Mouse (Mus musculus): ENCODE data around the gene Slc26a3. TPM values are rescaled to one million over a fixed set of nuclear protein-coding genes. Genes with fewer than 3 reads are reported as not detected.

Gene Slc26a3
- polyA plus RNA-seq (2015; fragmentation: Nextera tagmentation; extraction: Ambion mirVana) = 12.5 and 13.4 TPM in 2 replicates

- no peaks in the 10 kb centered on the region for H3K9me3 ChIP-seq
- no peak within 1 kb of the TSS for H3K4me3 ChIP-seq (replicated peaks)
- H3K27ac ChIP-seq = no peak within 1 kb of the TSS
- H3K36me3 ChIP-seq = no peaks in the 10 kb centered on the region
- no peak within 1 kb of the TSS for H3K4me2 ChIP-seq (replicated peaks)
- WGBS = 76% methylated on average over 3 of the region's 3 CpGs
- no peaks in the 10 kb centered on the region for H3K27me3 ChIP-seq (replicated peaks)
- no peak for ATAC-seq
- no peaks in the 10 kb centered on the region for H3K4me1 ChIP-seq (replicated peaks)
- H3K9ac ChIP-seq = no peak within 1 kb of the TSS
These were observed at the start of gene Slc26a3 for GRCm38 (mm10) chr12:31390571-31390970. Slc26a3 (plus strand) TSS chr12:31390871.

GRCm38 (mm10) chr12:31350191-31350943 is 40.3 kb upstream of the Slc26a3 start:
- Histone ChIP-seq H3K9me3 (no peaks in the 10 kb centered on the region), H3K4me1 (replicated peaks) (peaks cover 3% of the 10 kb centered on the region; the same call in 1 of the 2 replicates), H3K4me2 (replicated peaks) (peak overlapping the region; percentile 73), H3K4me3 (replicated peaks) (peak overlapping the region; percentile 94), H3K27ac (peak overlapping the region; percentile 80), H3K36me3 (peaks cover 11% of the 10 kb centered on the region; the same call in 1 of the 2 replicates), H3K27me3 (replicated peaks) (no peaks in the 10 kb centered on the region), H3K9ac (peak overlapping the region; percentile 93)
- ATAC-seq = no peak
- WGBS = 23% methylated on average over 15 of the region's 15 CpGs

- Histone ChIP-seq H3K4me2 (replicated peaks) (peak within 1 kb of the TSS; percentile 73), H3K27me3 (replicated peaks) (no peaks in the 10 kb centered on the region), H3K4me1 (replicated peaks) (peaks cover 3% of the 10 kb centered on the region; the same call in 1 of the 2 replicates), H3K9me3 (no peaks in the 10 kb centered on the region), H3K4me3 (replicated peaks) (peak within 1 kb of the TSS; percentile 94), H3K9ac (peak within 1 kb of the TSS; percentile 93), H3K27ac (peak within 1 kb of the TSS; percentile 80), H3K36me3 (peaks cover 11% of the 10 kb centered on the region; the same call in 1 of the 2 replicates)
- 4% methylated on average over 66 of the region's 66 CpGs for WGBS
- ATAC-seq = peak; percentile 99
These were observed 39.4 kb upstream of the Slc26a3 start, which contains the start of gene Dld for GRCm38 (mm10) chr12:31350944-31351928. Dld (minus strand) TSS chr12:31351453.

- Histone ChIP-seq H3K4me2 (replicated peaks) (no peak overlapping the region), H3K9me3 (no peaks in the 10 kb centered on the region), H3K36me3 (no peaks in the 10 kb centered on the region), H3K4me1 (replicated peaks) (no peaks in the 10 kb centered on the region), H3K27me3 (replicated peaks) (no peaks in the 10 kb centered on the region), H3K9ac (no peak overlapping the region), H3K27ac (no peak overlapping the region), H3K4me3 (replicated peaks) (no peak overlapping the region)
- WGBS = 55% methylated on average over 3 of the region's 3 CpGs
- ATAC-seq = no peak
These were observed 24.2 kb upstream of the Slc26a3 start for GRCm38 (mm10) chr12:31366428-31366827.

- Histone ChIP-seq H3K27ac (no peak overlapping the region), H3K4me3 (replicated peaks) (no peak overlapping the region), H3K36me3 (no peaks in the 10 kb centered on the region), H3K4me2 (replicated peaks) (no peak overlapping the region), H3K27me3 (replicated peaks) (no peaks in the 10 kb centered on the region), H3K9me3 (no peaks in the 10 kb centered on the region), H3K9ac (no peak overlapping the region), H3K4me1 (replicated peaks) (no peaks in the 10 kb centered on the region)
- no peak for ATAC-seq
- 87% methylated on average over 5 of the region's 5 CpGs for WGBS
These were observed 22.9 kb upstream of the Slc26a3 start for GRCm38 (mm10) chr12:31367721-31368120.

- Histone ChIP-seq H3K9ac (no peak overlapping the region), H3K4me2 (replicated peaks) (no peak overlapping the region), H3K9me3 (no peaks in the 10 kb centered on the region), H3K4me3 (replicated peaks) (no peak overlapping the region), H3K36me3 (no peaks in the 10 kb centered on the region), H3K27ac (no peak overlapping the region), H3K27me3 (replicated peaks) (no peaks in the 10 kb centered on the region), H3K4me1 (replicated peaks) (no peaks in the 10 kb centered on the region)
- 77% methylated on average over 1 of the region's 1 CpGs for WGBS
- no peak for ATAC-seq
These were observed 21.6 kb upstream of the Slc26a3 start for GRCm38 (mm10) chr12:31369118-31369517.

GRCm38 (mm10) chr12:31369656-31370055 is 21.0 kb upstream of the Slc26a3 start:
- H3K27me3 ChIP-seq (replicated peaks) = no peaks in the 10 kb centered on the region
- no peak overlapping the region for H3K9ac ChIP-seq
- ATAC-seq = no peak
- WGBS = 76% methylated on average over 7 of the region's 7 CpGs
- no peaks in the 10 kb centered on the region for H3K9me3 ChIP-seq
- H3K4me3 ChIP-seq (replicated peaks) = no peak overlapping the region
- no peaks in the 10 kb centered on the region for H3K4me1 ChIP-seq (replicated peaks)
- no peak overlapping the region for H3K4me2 ChIP-seq (replicated peaks)
- no peaks in the 10 kb centered on the region for H3K36me3 ChIP-seq
- H3K27ac ChIP-seq = no peak overlapping the region

GRCm38 (mm10) chr12:31374603-31375282 is 15.9 kb upstream of the Slc26a3 start:
- no peaks in the 10 kb centered on the region for H3K9me3 ChIP-seq
- 39% methylated on average over 9 of the region's 9 CpGs for WGBS
- no peaks in the 10 kb centered on the region for H3K27me3 ChIP-seq (replicated peaks)
- H3K36me3 ChIP-seq = no peaks in the 10 kb centered on the region
- ATAC-seq = peak; percentile 75
- H3K4me2 ChIP-seq (replicated peaks) = 0 out of 2 replicates have a peak overlapping the region, but pooled peaks have one; percentile 22
- H3K4me3 ChIP-seq (replicated peaks) = no peak overlapping the region
- H3K27ac ChIP-seq = no peak overlapping the region
- H3K9ac ChIP-seq = no peak overlapping the region
- no peaks in the 10 kb centered on the region for H3K4me1 ChIP-seq (replicated peaks)

- Histone ChIP-seq H3K4me1 (replicated peaks) (no peaks in the 10 kb centered on the region), H3K36me3 (no peaks in the 10 kb centered on the region), H3K9me3 (no peaks in the 10 kb centered on the region), H3K4me3 (replicated peaks) (no peak overlapping the region), H3K27me3 (replicated peaks) (no peaks in the 10 kb centered on the region), H3K4me2 (replicated peaks) (peak overlapping the region; percentile 53; the same call in 1 of the 2 replicates), H3K27ac (no peak overlapping the region), H3K9ac (no peak overlapping the region)
- 71% methylated on average over 4 of the region's 4 CpGs for WGBS
- no peak for ATAC-seq
These were observed 15.4 kb upstream of the Slc26a3 start for GRCm38 (mm10) chr12:31375283-31375615.

GRCm38 (mm10) chr12:31376326-31376950 is 14.2 kb upstream of the Slc26a3 start:
- Histone ChIP-seq H3K4me2 (replicated peaks) (peak overlapping the region; percentile 53), H3K27ac (no peak overlapping the region), H3K9me3 (no peaks in the 10 kb centered on the region), H3K4me3 (replicated peaks) (peak overlapping the region; percentile 12; the same call in 1 of the 2 replicates), H3K9ac (no peak overlapping the region), H3K27me3 (replicated peaks) (no peaks in the 10 kb centered on the region), H3K4me1 (replicated peaks) (no peaks in the 10 kb centered on the region; the same call in 1 of the 2 replicates), H3K36me3 (no peaks in the 10 kb centered on the region)
- WGBS = 7% methylated on average over 13 of the region's 13 CpGs
- ATAC-seq = peak; percentile 39

- 78% methylated on average over 11 of the region's 11 CpGs for WGBS
- H3K4me1 ChIP-seq (replicated peaks) = no peaks in the 10 kb centered on the region; the same call in 1 of the 2 replicates
- H3K4me3 ChIP-seq (replicated peaks) = no peak overlapping the region
These were observed 13.4 kb upstream of the Slc26a3 start for GRCm38 (mm10) chr12:31377241-31377640.

More at GRCm38 (mm10) chr12:31377241-31377640, 13.4 kb upstream of the Slc26a3 start:
- no peaks in the 10 kb centered on the region for H3K36me3 ChIP-seq
- H3K4me2 ChIP-seq (replicated peaks) = no peak overlapping the region
- H3K27ac ChIP-seq = no peak overlapping the region
- ATAC-seq = no peak
- H3K27me3 ChIP-seq (replicated peaks) = no peaks in the 10 kb centered on the region
- no peaks in the 10 kb centered on the region for H3K9me3 ChIP-seq
- H3K9ac ChIP-seq = no peak overlapping the region

Measured in intestine, embryonic 15.5 days (tissue).